Mouse (Mus musculus) forebrain, postnatal 0 days (tissue): Measurements from ENCODE around the gene Sh3bp5. TPM values are rescaled to one million over a fixed set of nuclear protein-coding genes. Genes with fewer than 3 reads are reported as not detected.

ENCODE experiments used
- ATAC-seq: fragments of 200-750 bp; cut with Nextera tagmentation; 2 replicates; pipeline ENCODE4 v1.8.0; 2017; ENCODE audit warnings: mild to moderate bottlenecking, moderate library complexity
- DNase-seq: peaks from one replicate; pipeline ENCODE4 v3.0.0-alpha.2; 2015
- H3K27ac ChIP-seq: fragments of 300-500 bp; sonication (generic); 2 replicates; pipeline ENCODE4 v1.5.1; 2014; ENCODE audit warnings: low read depth, mild to moderate bottlenecking, antibody characterized with exemption, low read length, moderate library complexity, mixed read lengths
- H3K27me3 ChIP-seq: fragments of 300-500 bp; sonication (generic); 2 replicates; pipeline ENCODE4 v1.6.1; 2014; ENCODE audit warnings: mild to moderate bottlenecking, low read length, mixed read lengths; ENCODE audit not compliant: insufficient read depth
- H3K36me3 ChIP-seq: fragments of 300-500 bp; sonication (generic); 2 replicates; pipeline ENCODE4 v1.6.1; 2014; ENCODE audit warnings: mild to moderate bottlenecking, moderate library complexity; ENCODE audit not compliant: insufficient read depth
- H3K4me1 ChIP-seq: fragments of 300-500 bp; sonication (generic); 2 replicates; pipeline ENCODE4 v1.6.1; 2014; ENCODE audit warnings: antibody characterized with exemption; ENCODE audit not compliant: insufficient read depth
- H3K4me2 ChIP-seq: fragments of 300-500 bp; sonication (generic); 2 replicates; pipeline ENCODE4 v1.6.1; 2014; ENCODE audit warnings: low read depth, mild to moderate bottlenecking, moderate library complexity
- H3K4me3 ChIP-seq: fragments of 300-500 bp; sonication (generic); 2 replicates; pipeline ENCODE4 v1.5.1; 2014; ENCODE audit warnings: low read depth, low read length, mixed read lengths
- H3K9ac ChIP-seq: fragments of 300-500 bp; sonication (generic); 2 replicates; pipeline ENCODE4 v1.6.1; 2014; ENCODE audit warnings: mild to moderate bottlenecking
- H3K9me3 ChIP-seq: fragments of 300-500 bp; sonication (generic); 2 replicates; pipeline ENCODE4 v1.6.1; 2016; ENCODE audit warnings: low read length
- CTCF ChIP-seq: sonication (generic); IDR thresholded peaks from 2 replicates; pipeline ENCODE4 v1.5.1; 2016; ENCODE audit warnings: antibody characterized with exemption, control low read depth, low read depth
- WGBS: fragments of 180-500 bp; shearing (Covaris S2); extraction: QIAGEN DNeasy Blood & Tissue Kit; methylation state at CpG from one replicate; pipeline ENCODE4 v1.1.7; 2014; 5-methylcytosine and 5-hydroxymethylcytosine counted together
- polyA plus RNA-seq: library from polyadenylated mRNA; unstranded; fragments of >200 nt; fragmentation: Nextera tagmentation; extraction: Ambion mirVana; gene quantifications from 2 replicates; pipeline ENCODE4 v1.2.1, GENCODE M21; 2015
- total RNA-seq: library from RNA; depleted of rRNA; stranded (reverse); fragments of >200 nt; gene quantifications from 2 replicates; pipeline ENCODE4 v1.2.3, GENCODE M21; 2014

Sh3bp5 gene
- total and polyA plus RNA-seq, 2 experiments from 2014 or later: 67.9 to 165 TPM

DNA sequence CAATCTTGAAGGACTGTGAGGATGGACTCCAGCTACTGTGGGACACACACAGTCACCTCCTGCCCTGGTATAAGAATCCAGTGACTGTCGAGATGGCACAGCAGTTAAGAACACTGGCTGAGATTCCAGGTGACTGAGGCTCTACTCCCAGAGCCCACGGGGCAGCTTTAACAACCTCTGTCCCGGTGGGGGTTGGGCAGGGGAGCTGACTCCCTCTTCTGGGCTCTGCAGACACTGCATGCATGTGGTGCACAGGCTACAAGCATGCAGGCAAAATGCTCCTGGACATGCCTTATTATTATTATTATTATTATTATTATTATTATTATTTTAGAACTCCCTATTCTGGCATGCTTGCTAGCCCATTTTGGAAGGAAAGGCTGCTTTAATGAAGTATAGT, 4.4 kb upstream of the Sh3bp5 start:
- no peaks in the 10 kb centered on the region for H3K27me3 ChIP-seq
- H3K36me3 ChIP-seq: no peaks in the 10 kb centered on the region
- ATAC-seq (no peak), DNase-seq (no peak)
- H3K4me2 ChIP-seq: no peak overlapping the region
- H3K4me3 ChIP-seq: no peak overlapping the region
- no peak overlapping the region for H3K9ac ChIP-seq
- no peak overlapping the region for H3K27ac ChIP-seq
- 34% methylated on average over 3 of the region's 3 CpGs for WGBS
- no peaks in the 10 kb centered on the region for H3K9me3 ChIP-seq
- 0 out of 2 replicates have a peak, but pooled peaks have one; percentile 8 for TF ChIP-seq CTCF
- H3K4me1 ChIP-seq: no peaks in the 10 kb centered on the region

DNA sequence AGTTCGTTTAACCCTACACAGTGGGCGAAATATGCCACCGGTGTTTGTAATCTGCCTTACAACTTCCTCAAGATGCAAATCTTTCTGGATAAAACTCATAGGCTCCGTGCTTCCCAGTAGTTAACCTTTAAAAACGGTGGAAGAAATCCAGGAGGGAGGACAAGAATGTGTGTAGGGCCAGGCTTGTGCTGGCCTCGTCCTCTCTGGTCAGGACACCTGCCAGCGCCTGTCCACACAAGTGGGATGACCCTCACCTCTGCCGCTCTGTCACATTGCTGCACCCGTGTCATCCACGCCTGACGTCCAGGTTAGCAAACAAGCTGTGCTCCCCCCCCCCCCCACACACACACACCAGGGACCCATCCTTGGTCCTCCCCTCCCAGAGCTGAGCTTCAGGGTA, 3.4 kb upstream of the Sh3bp5 start:
- Histone ChIP-seq H3K27ac (no peak overlapping the region), H3K9ac (no peak overlapping the region), H3K4me3 (no peak overlapping the region), H3K36me3 (no peaks in the 10 kb centered on the region), H3K27me3 (no peaks in the 10 kb centered on the region), H3K9me3 (no peaks in the 10 kb centered on the region), H3K4me2 (no peak overlapping the region), H3K4me1 (0 out of 2 replicates have a peak, but pooled peaks cover 2% of the 10 kb centered on the region)
- TF ChIP-seq CTCF: no peak
- 85% methylated on average over 11 of the region's 11 CpGs for WGBS
- no peak for ATAC-seq
- DNase-seq: no peak

DNA sequence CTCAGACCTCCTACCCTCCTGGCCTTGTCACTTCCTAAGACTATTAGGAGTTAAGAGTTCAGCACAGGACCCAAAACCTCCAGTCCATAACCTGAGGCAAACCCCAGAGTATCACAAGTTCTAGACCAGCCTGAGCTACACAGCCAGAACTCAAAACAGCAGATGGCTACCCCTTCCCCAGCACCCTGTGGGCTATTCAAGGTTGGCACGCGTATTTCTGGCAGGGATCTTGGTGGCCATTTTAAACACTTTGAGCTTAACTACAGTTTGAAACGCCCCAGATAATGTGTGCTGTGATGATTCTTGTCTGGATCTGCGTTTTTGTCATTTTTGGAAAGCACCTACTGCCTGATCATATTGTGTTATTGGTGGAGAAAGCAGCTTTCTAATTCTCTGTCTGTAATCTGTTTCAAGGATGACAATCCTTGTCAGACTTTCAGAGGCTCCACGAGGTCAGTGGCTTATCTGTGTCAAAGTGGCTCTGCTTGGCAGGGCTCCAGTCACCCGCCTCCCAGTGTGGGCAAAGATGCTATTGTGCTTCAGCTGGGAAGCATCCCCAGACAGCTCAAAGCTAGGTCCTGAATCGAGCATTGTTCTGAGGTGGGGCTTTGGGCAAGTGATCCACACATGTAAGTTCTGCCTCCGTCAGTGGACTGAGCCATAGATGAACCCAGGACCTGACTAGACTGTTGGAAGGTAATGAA, 2.1 kb upstream of the Sh3bp5 start:
- H3K27me3 ChIP-seq: no peaks in the 10 kb centered on the region
- peaks cover 12% of the 10 kb centered on the region; the same call in 1 of the 2 replicates for H3K4me1 ChIP-seq
- TF ChIP-seq CTCF: no peak
- H3K9me3 ChIP-seq: no peaks in the 10 kb centered on the region
- no peak overlapping the region for H3K9ac ChIP-seq
- DNase-seq (no peak), ATAC-seq (no peak)
- H3K4me2 ChIP-seq: no peak overlapping the region
- no peak overlapping the region for H3K27ac ChIP-seq
- WGBS: 60% methylated on average over 8 of the region's 8 CpGs
- peaks cover 5% of the 10 kb centered on the region; the same call in 1 of the 2 replicates for H3K36me3 ChIP-seq
- H3K4me3 ChIP-seq: no peak overlapping the region

DNA sequence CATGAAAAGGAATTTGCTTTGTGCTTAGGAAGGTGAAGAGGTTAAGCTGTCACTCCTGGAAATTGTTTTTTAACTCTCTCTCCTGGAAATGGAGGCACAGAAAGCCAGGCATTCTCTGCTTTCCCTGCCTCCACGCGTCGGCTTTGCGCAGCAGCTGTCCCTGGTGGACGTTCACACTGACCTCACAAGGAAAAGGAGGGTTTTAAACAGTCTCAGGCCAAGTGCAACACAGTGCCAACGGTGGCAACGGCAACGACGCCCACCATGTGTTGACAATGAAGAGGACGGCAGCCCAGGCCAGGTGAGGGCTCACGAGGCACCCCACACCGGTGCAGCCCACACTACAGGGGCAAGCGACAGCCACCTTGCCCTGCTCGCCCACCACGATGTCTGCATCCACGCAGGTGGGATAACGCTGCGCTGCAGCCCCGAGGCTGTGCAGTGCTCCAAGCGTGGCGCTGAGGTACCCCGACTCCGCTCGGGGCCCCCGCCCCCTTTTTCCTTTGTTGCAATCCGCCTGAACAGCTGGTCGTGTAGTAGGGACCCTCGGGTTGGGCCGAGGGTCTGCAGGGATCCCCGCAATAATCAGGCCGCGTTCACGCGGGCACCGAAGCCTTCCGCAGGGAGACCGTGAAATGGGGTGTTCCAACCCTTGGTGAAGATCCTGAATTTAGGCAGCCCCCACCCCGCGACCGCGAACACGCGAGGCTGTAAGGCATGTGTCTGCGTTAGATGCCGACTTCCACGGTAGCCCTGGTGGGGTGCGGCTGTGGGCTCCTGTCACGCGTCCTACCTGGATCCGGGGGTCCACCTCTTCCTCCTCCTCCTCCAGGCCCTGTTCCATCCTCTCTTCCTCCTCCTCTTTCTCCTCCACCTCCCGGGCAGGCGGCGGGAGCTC, 611 bp downstream of the Sh3bp5 start:
- DNase-seq (peak; percentile 78), ATAC-seq (peak; percentile 62)
- Histone ChIP-seq H3K9me3 (no peaks in the 10 kb centered on the region), H3K9ac (peak overlapping the region; percentile 97), H3K4me3 (peak overlapping the region; percentile 78), H3K36me3 (peaks cover 9% of the 10 kb centered on the region), H3K4me1 (peaks cover 14% of the 10 kb centered on the region; the same call in 1 of the 2 replicates), H3K27ac (peak overlapping the region; percentile 94), H3K4me2 (peak overlapping the region; percentile 66), H3K27me3 (no peaks in the 10 kb centered on the region)
- WGBS: 2% methylated on average over 53 of the region's 53 CpGs
- peak; percentile 21; the same call in 1 of the 2 replicates for TF ChIP-seq CTCF

DNA sequence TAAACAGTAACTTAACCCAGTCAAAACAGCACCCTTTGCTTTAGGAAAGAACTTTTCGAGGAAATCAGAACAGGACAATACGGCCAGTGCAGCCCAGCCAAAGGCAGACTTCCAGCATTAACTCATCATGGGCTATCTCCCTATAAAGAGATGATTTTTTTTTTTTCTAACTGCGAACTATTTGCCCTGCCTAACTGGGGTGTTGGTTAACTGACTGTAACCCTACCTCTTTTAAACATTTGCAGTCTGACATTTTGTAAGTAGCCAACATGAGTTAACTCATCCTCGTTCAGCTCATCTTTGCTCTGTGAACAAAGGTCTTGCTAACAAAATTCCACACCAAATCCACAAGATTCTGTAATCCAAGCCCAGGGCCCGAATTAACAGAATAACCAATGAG, 1.5 kb downstream of the Sh3bp5 start:
- Histone ChIP-seq H3K4me2 (peak overlapping the region; percentile 66), H3K9ac (peak overlapping the region; percentile 97; the same call in 1 of the 2 replicates), H3K27me3 (no peaks in the 10 kb centered on the region), H3K4me3 (peak overlapping the region; percentile 78), H3K36me3 (peaks cover 13% of the 10 kb centered on the region), H3K9me3 (no peaks in the 10 kb centered on the region), H3K4me1 (peaks cover 14% of the 10 kb centered on the region; the same call in 1 of the 2 replicates), H3K27ac (no peak overlapping the region; the same call in 1 of the 2 replicates)
- WGBS: 47% methylated on average over 5 of the region's 5 CpGs
- no peak for ATAC-seq
- TF ChIP-seq CTCF: no peak
- DNase-seq: peak; percentile 18

DNA sequence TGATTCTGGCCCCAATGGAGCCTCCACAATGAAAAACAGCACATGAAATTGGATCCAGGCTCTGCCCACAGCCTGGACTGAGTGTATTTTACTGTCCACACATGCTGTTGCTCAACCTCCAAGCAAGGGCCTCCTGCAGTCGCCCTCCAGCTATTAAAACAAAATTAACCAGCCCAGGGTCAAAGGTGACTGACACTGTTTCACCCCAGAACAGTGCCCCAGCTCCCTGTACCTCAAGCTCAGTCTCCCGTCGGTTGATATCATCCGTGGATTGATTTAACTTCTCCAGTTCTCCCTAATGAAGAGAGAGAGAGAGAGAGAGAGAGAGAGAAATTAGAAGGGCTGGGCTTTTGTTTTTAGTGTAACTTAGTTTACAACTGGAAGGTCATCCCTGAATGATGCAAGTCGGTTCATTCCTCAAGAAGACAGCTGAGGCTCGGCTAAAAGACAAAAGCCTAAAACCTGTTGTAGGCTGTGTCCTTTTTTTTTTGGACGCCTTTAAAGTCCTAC, 2.0 kb downstream of the Sh3bp5 start:
- H3K36me3 ChIP-seq: peaks cover 14% of the 10 kb centered on the region
- H3K4me2 ChIP-seq: peak overlapping the region; percentile 66
- no peaks in the 10 kb centered on the region for H3K9me3 ChIP-seq
- H3K27me3 ChIP-seq: no peaks in the 10 kb centered on the region
- no peak overlapping the region for H3K27ac ChIP-seq
- H3K4me1 ChIP-seq: peaks cover 14% of the 10 kb centered on the region; the same call in 1 of the 2 replicates
- H3K4me3 ChIP-seq: peak overlapping the region; percentile 78
- WGBS: 51% methylated on average over 7 of the region's 7 CpGs
- H3K9ac ChIP-seq: no peak overlapping the region
- DNase-seq (no peak), ATAC-seq (no peak)
- no peak for TF ChIP-seq CTCF
